Mouse (Mus musculus) granulocyte monocyte progenitor cell, adult 5-6 weeks (primary cell): Measurements from ENCODE around the gene Gm49322. TPM values are rescaled to one million over a fixed set of nuclear protein-coding genes. Genes with fewer than 3 reads are reported as not detected.
A peak's percentile ranks its signal among the peaks of the same experiment; 100 is the strongest.

ENCODE experiments used
- ATAC-seq: replicated peaks from 2 replicates; pipeline ENCODE4 v1.8.0; 2016; ENCODE audit warnings: mild to moderate bottlenecking, moderate TSS enrichment, inconsistent platforms; ENCODE audit not compliant: poor library complexity, severe bottlenecking
- total RNA-seq, 2 experiments: library from RNA; stranded (forward) in 1 of 2; stranded (reverse) in 1 of 2; fragments of 200-712, 200-1000 nt in 1 of 2; fragments of >200 nt in 1 of 2; fragmentation: Nextera tagmentation in 1 of 2; gene quantifications; 2 replicates each; pipeline ENCODE4 v1.2.3; 2014 to 2017

Gm49322 gene
- total RNA-seq, 2 experiments from 2014 or later: not detected

- ATAC-seq: peak; percentile 28
Observed at GRCm38 (mm10) chr10:80578911-80579310, 26.9 kb upstream of the Gm49322 start.

GRCm38 (mm10) chr10:80583047-80583446 lies 22.8 kb upstream of the Gm49322 start:
- ATAC-seq: no peak

- no peak for ATAC-seq
Observed at GRCm38 (mm10) chr10:80584045-80584488, 21.8 kb upstream of the Gm49322 start.

- ATAC-seq: no peak
Observed at GRCm38 (mm10) chr10:80584642-80585552, 20.9 kb upstream of the Gm49322 start.

GRCm38 (mm10) chr10:80585581-80585980 lies 20.2 kb upstream of the Gm49322 start:
- no peak for ATAC-seq

- ATAC-seq: no peak
Observed at GRCm38 (mm10) chr10:80586407-80587304, 19.2 kb upstream of the Gm49322 start.

GRCm38 (mm10) chr10:80587305-80587657 lies 18.5 kb upstream of the Gm49322 start:
- no peak for ATAC-seq

GRCm38 (mm10) chr10:80589127-80589878 lies 16.5 kb upstream of the Gm49322 start:
- ATAC-seq: no peak

GRCm38 (mm10) chr10:80589879-80590854 lies 15.7 kb upstream of the Gm49322 start, which contains the start of gene Abhd17a:
Gene Abhd17a, minus strand, starts transcription at chr10:80590341.
- ATAC-seq: peak; percentile 93

- no peak for ATAC-seq
Observed at GRCm38 (mm10) chr10:80596318-80596717, 9.5 kb upstream of the Gm49322 start.

- peak; percentile 92 for ATAC-seq
Observed at GRCm38 (mm10) chr10:80602698-80603325, 3.0 kb upstream of the Gm49322 start, which contains the start of the genes Scamp4 and Adat3. Gene Scamp4, plus strand, starts transcription at chr10:80602872. Gene Adat3, plus strand, starts transcription at chr10:80602880.

GRCm38 (mm10) chr10:80603364-80603763 lies 2.5 kb upstream of the Gm49322 start:
- ATAC-seq: no peak

GRCm38 (mm10) chr10:80604001-80604509 lies 1.8 kb upstream of the Gm49322 start:
- no peak for ATAC-seq

GRCm38 (mm10) chr10:80604988-80605387 lies 833 bp upstream of the Gm49322 start:
- no peak for ATAC-seq

GRCm38 (mm10) chr10:80606306-80606705 lies 485 bp downstream of the Gm49322 start:
- ATAC-seq: no peak

GRCm38 (mm10) chr10:80606737-80607350 lies 1.0 kb downstream of the Gm49322 start:
- ATAC-seq: no peak

GRCm38 (mm10) chr10:80608435-80608834 lies 2.6 kb downstream of the Gm49322 start:
- ATAC-seq: no peak
